Mouse (Mus musculus) MEL (cell line): ENCODE data around the gene Tmie.

Experiments used
- CTCF ChIP-seq, 3 experiments: IDR thresholded peaks in 2 of 3; conservative IDR thresholded peaks in 1 of 3; 2 replicates each; pipeline ENCODE4 v1.5.1; 2011 to 2012; ENCODE audit warnings: low read length in 3 of 3, low read depth in 2 of 3, mild to moderate bottlenecking in 2 of 3, improper control_type of control experiment in 1 of 3, inconsistent platforms in 1 of 3, mixed read lengths in 1 of 3, moderate library complexity in 1 of 3; ENCODE audit not compliant: control insufficient read depth in 1 of 3, insufficient read depth in 1 of 3, poor library complexity in 1 of 3, severe bottlenecking in 1 of 3
- ELF1 ChIP-seq: IDR thresholded peaks from 2 replicates; pipeline ENCODE4 v1.6.1; 2014; ENCODE audit warnings: low read depth, mild to moderate bottlenecking, inconsistent platforms, low read length, improper control_type of control experiment, moderate library complexity
- EP300 ChIP-seq, 2 experiments: IDR thresholded peaks; 2 replicates each; pipeline ENCODE4 v1.6.1; 2011; ENCODE audit warnings: improper control_type of control experiment in 2 of 2, low read length in 2 of 2, low read depth in 1 of 2, mild to moderate bottlenecking in 1 of 2
- SMC3 ChIP-seq: IDR thresholded peaks from 2 replicates; pipeline ENCODE4 v1.6.1; 2011; ENCODE audit warnings: low read depth, low read length, improper control_type of control experiment
- ZMIZ1 ChIP-seq: IDR thresholded peaks from 2 replicates; pipeline ENCODE4 v1.6.1; 2012; ENCODE audit warnings: low read depth, mild to moderate bottlenecking, inconsistent platforms, low read length, improper control_type of control experiment, moderate library complexity

DNA sequence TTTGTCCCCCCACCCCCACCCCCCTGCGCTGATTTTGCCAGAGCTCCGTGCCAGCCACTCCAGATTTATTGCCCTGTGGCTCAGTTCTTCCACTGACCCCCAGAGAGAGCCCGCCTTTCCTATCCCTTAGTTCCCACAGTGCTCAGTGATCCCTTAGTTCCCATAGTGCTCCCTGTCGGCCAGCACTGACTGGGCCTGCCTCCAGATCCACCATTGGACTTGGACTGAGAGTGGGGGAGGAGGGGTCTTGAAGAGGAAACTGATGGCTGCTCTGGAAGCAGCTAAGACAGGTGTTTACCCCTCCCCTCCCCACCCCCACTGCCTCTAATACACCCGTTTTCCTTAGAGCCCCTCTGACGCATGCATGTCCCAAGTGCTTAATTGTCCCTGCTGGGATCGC lies 16.1 kb upstream of the Tmie start:
- TF ChIP-seq CTCF (IDR thresholded peaks at IDR 0.05 in 2 of 3, conservative IDR thresholded peaks at IDR 0.05 in 1 of 3; ENCODE audit: control insufficient read depth in 1 of 3, insufficient read depth in 1 of 3, low read depth in 2 of 3, low read length in 3 of 3, poor library complexity in 1 of 3, severe bottlenecking in 1 of 3) (no peak), SMC3 (no peak), ELF1 (no peak), ZMIZ1 (no peak), EP300 (IDR thresholded peaks at IDR 0.05; ENCODE audit: low read depth in 1 of 2, low read length in 2 of 2) (no peak)
